Mouse (Mus musculus) myocyte (in vitro differentiated cells): ENCODE measurements at regions not wholly inside any gene's neighbourhood (a gene's known extent, or its start where the extent isn't known, plus 50 kb on each side); places are given as distances from the start of the nearest gene placed in this dataset.

Experiments used
- CEBPB ChIP-seq: IDR thresholded peaks from 2 replicates; pipeline ENCODE4 v1.6.1; 2011; ENCODE audit warnings: mild to moderate bottlenecking, moderate library complexity; ENCODE audit not compliant: poor library complexity, insufficient read depth, severe bottlenecking
- E2F4 ChIP-seq: IDR thresholded peaks from one replicate; pipeline ENCODE4 v1.6.1; 2011; ENCODE audit warnings: mild to moderate bottlenecking, control low read depth, moderate library complexity; ENCODE audit not compliant: insufficient read depth
- MAX ChIP-seq: IDR thresholded peaks from one replicate; pipeline ENCODE4 v1.6.1; 2011; ENCODE audit warnings: low read depth, mild to moderate bottlenecking, control low read depth
- MYOG ChIP-seq, 3 experiments: IDR thresholded peaks; one replicate each; pipeline ENCODE4 v1.6.1; 2011; ENCODE audit warnings: control low read depth in 2 of 3, low read depth in 2 of 3, mild to moderate bottlenecking in 2 of 3; ENCODE audit not compliant: insufficient read length in 2 of 3, control insufficient read depth in 1 of 3, insufficient read depth in 1 of 3
- POLR2A ChIP-seq: IDR thresholded peaks from one replicate; pipeline ENCODE4 v1.6.1; 2011; ENCODE audit warnings: low read depth, mild to moderate bottlenecking, control low read depth, moderate library complexity; ENCODE audit not compliant: insufficient read length
- POLR2AphosphoS2 ChIP-seq: IDR thresholded peaks from one replicate; pipeline ENCODE4 v1.6.1; 2011; ENCODE audit warnings: low read depth, control low read depth; ENCODE audit not compliant: insufficient read length
- REST ChIP-seq: IDR thresholded peaks from one replicate; pipeline ENCODE4 v1.6.1; 2011; ENCODE audit warnings: mild to moderate bottlenecking, control low read depth, moderate library complexity; ENCODE audit not compliant: insufficient read depth, insufficient read length
- TCF12 ChIP-seq: IDR thresholded peaks from one replicate; pipeline ENCODE4 v1.6.1; 2011; ENCODE audit warnings: mild to moderate bottlenecking, control low read depth; ENCODE audit not compliant: poor library complexity, insufficient read depth, severe bottlenecking
- USF1 ChIP-seq: IDR thresholded peaks from one replicate; pipeline ENCODE4 v1.6.1; 2011; ENCODE audit warnings: low read depth, mild to moderate bottlenecking, control low read depth, moderate library complexity

- TF ChIP-seq POLR2A (no peak), MAX (no peak), USF1 (no peak), POLR2AphosphoS2 (no peak), TCF12 (no peak), CEBPB (no peak), MYOG (IDR thresholded peaks at IDR 0.05; ENCODE audit: control insufficient read depth in 1 of 3, insufficient read depth in 1 of 3, insufficient read length in 2 of 3, low read depth in 2 of 3) (no peak), E2F4 (no peak), REST (no peak)
Observed at GRCm38 (mm10) chr6:94792312-94792711, 92.4 kb upstream of the Lrig1 start.
